Mouse (Mus musculus) olfactory bulb, adult 2 months (tissue): ENCODE results near the gene Spem2. TPM values are rescaled to one million over a fixed set of nuclear protein-coding genes. Genes with fewer than 3 reads are reported as not detected.

ENCODE experiments used
- H3K27ac ChIP-seq: fragments of 200-500 bp; 2 replicates; pipeline ENCODE4 v1.5.1; 2012; ENCODE audit warnings: low read depth, low read length; ENCODE audit not compliant: insufficient read depth
- H3K4me1 ChIP-seq: fragments of 200-500 bp; 2 replicates; pipeline ENCODE4 v1.6.1; 2012; ENCODE audit warnings: low read length; ENCODE audit not compliant: control insufficient read depth, insufficient read depth
- H3K4me3 ChIP-seq: fragments of 200-500 bp; 2 replicates; pipeline ENCODE4 v1.5.1; 2012; ENCODE audit warnings: mild to moderate bottlenecking, low read depth, low read length, moderate library complexity; ENCODE audit not compliant: insufficient read depth
- CTCF ChIP-seq: fragments of 200-500 bp; IDR thresholded peaks from 2 replicates; pipeline ENCODE4 v1.5.1; 2012; ENCODE audit warnings: low read depth, mild to moderate bottlenecking, low read length, moderate library complexity; ENCODE audit not compliant: insufficient read depth
- POLR2A ChIP-seq: fragments of 200-500 bp; IDR thresholded peaks from 2 replicates; pipeline ENCODE4 v1.6.1; 2012; ENCODE audit warnings: mild to moderate bottlenecking, low read depth, low read length, moderate library complexity; ENCODE audit not compliant: insufficient read depth
- WGBS: fragments of 180-500 bp; shearing (Covaris S2); methylation state at CpG from one replicate; pipeline ENCODE4 v1.1.7; 2018; 5-methylcytosine and 5-hydroxymethylcytosine counted together
- polyA plus RNA-seq: library from polyadenylated mRNA; stranded (reverse); fragments of >200 nt; gene quantifications from 2 replicates; pipeline ENCODE4 v1.2.4, GENCODE M21; 2012; ENCODE audit warnings: low replicate concordance; ENCODE audit not compliant: missing spikeins, insufficient read depth, insufficient read length

The Spem2 gene
- polyA plus RNA-seq, 1 experiment: not detected

GRCm38 (mm10) chr11:69802648-69803105 is 15.6 kb downstream of the Spem2 start:
- Histone ChIP-seq H3K4me3 (peak overlapping the region; percentile 55), H3K4me1 (peaks cover 35% of the 10 kb centered on the region), H3K27ac (peak overlapping the region; percentile 34; the same call in 1 of the 2 replicates)
- under 1% methylated on average over 33 of the region's 33 CpGs for WGBS
- TF ChIP-seq POLR2A (peak; percentile 59; the same call in 1 of the 2 replicates), CTCF (no peak)

- Histone ChIP-seq H3K27ac (peak within 1 kb of the TSS; percentile 34; the same call in 1 of the 2 replicates), H3K4me1 (peaks cover 35% of the 10 kb centered on the region), H3K4me3 (peak within 1 kb of the TSS; percentile 55)
- WGBS: 2% methylated on average over 33 of the region's 33 CpGs
- TF ChIP-seq POLR2A: no peak
- no peak for TF ChIP-seq CTCF
Measured at GRCm38 (mm10) chr11:69801379-69801977, 16.8 kb downstream of the Spem2 start, which contains the start of gene Fgf11. TSS of gene Fgf11 (minus strand) at chr11:69801857.

- Histone ChIP-seq H3K27ac (0 out of 2 replicates have a peak overlapping the region, but pooled peaks have one; percentile 8), H3K4me3 (peak overlapping the region; percentile 47), H3K4me1 (peaks cover 39% of the 10 kb centered on the region)
- TF ChIP-seq CTCF: no peak
- TF ChIP-seq POLR2A: 0 out of 2 replicates have a peak, but pooled peaks have one; percentile 3
- 3% methylated on average over 36 of the region's 36 CpGs for WGBS
Measured at GRCm38 (mm10) chr11:69800392-69801197, 17.7 kb downstream of the Spem2 start.

- Histone ChIP-seq H3K4me1 (peaks cover 42% of the 10 kb centered on the region), H3K27ac (no peak overlapping the region), H3K4me3 (peak overlapping the region; percentile 47)
- no peak for TF ChIP-seq POLR2A
- no peak for TF ChIP-seq CTCF
- WGBS: 27% methylated on average over 11 of the region's 11 CpGs
Measured at GRCm38 (mm10) chr11:69800138-69800391, 18.2 kb downstream of the Spem2 start.

- TF ChIP-seq CTCF (no peak), POLR2A (no peak)
- no peak overlapping the region for H3K27ac ChIP-seq
- peak overlapping the region; percentile 47; the same call in 1 of the 2 replicates for H3K4me3 ChIP-seq
- H3K4me1 ChIP-seq: peaks cover 42% of the 10 kb centered on the region
- 45% methylated on average over 12 of the region's 12 CpGs for WGBS
Measured at GRCm38 (mm10) chr11:69799394-69800137, 18.7 kb downstream of the Spem2 start.

- TF ChIP-seq CTCF (no peak), POLR2A (no peak)
- H3K4me3 ChIP-seq: no peak overlapping the region
- H3K27ac ChIP-seq: no peak overlapping the region
- peaks cover 31% of the 10 kb centered on the region for H3K4me1 ChIP-seq
- WGBS: 92% methylated on average over 7 of the region's 7 CpGs
Measured at GRCm38 (mm10) chr11:69797924-69798323, 20.3 kb downstream of the Spem2 start.

GRCm38 (mm10) chr11:69795983-69796435 is 22.3 kb downstream of the Spem2 start:
- Histone ChIP-seq H3K4me3 (no peak overlapping the region), H3K4me1 (peaks cover 18% of the 10 kb centered on the region), H3K27ac (no peak overlapping the region)
- WGBS: 10% methylated on average over 13 of the region's 13 CpGs
- TF ChIP-seq CTCF (no peak), POLR2A (no peak)

- peak within 1 kb of the TSS; percentile 55 for H3K4me3 ChIP-seq
- TF ChIP-seq CTCF: no peak
- TF ChIP-seq POLR2A: 0 out of 2 replicates have a peak, but pooled peaks have one; percentile 15
- 1% methylated on average over 52 of the region's 52 CpGs for WGBS
- no peak within 1 kb of the TSS for H3K27ac ChIP-seq
- H3K4me1 ChIP-seq: peaks cover 12% of the 10 kb centered on the region
Measured at GRCm38 (mm10) chr11:69795168-69795982, 22.9 kb downstream of the Spem2 start, which contains the start of gene Chrnb1. TSS of gene Chrnb1 (minus strand) at chr11:69795943.
